Mouse (Mus musculus) monocyte, adult 2 months (primary cell): ENCODE measurements around the gene Saa1.
"Not testable (repeated sequence)": the region's sequence is repeated elsewhere in the genome, so short reads cannot be mapped to it uniquely, and the experiment has no call there.

Source experiments
- DNase-seq, 2 experiments: peaks; one replicate each; pipeline ENCODE4 v3.0.0; 2022; ENCODE audit warnings: low spot score in 2 of 2, low read depth in 1 of 2

Gene Saa1

GRCm38 (mm10) chr7:46742880-46743279 is at the start of gene Saa1:
Saa1 (minus strand) TSS chr7:46742980.
- not testable (repeated sequence) for DNase-seq

- DNase-seq: no peak
Measured at GRCm38 (mm10) chr7:46789177-46789849, 46.5 kb upstream of the Saa1 start.

- no peak for DNase-seq
Measured at GRCm38 (mm10) chr7:46770706-46771105, 27.9 kb upstream of the Saa1 start.

GRCm38 (mm10) chr7:46768451-46768850 is 25.7 kb upstream of the Saa1 start:
- no peak for DNase-seq

GRCm38 (mm10) chr7:46767371-46767770 is 24.6 kb upstream of the Saa1 start:
- DNase-seq: no peak

- DNase-seq: no peak
Measured at GRCm38 (mm10) chr7:46764672-46765071, 21.9 kb upstream of the Saa1 start.

GRCm38 (mm10) chr7:46762601-46763000 is 19.8 kb upstream of the Saa1 start:
- no peak for DNase-seq

GRCm38 (mm10) chr7:46761049-46761795 is 18.4 kb upstream of the Saa1 start:
- no peak for DNase-seq

GRCm38 (mm10) chr7:46751490-46751889 is 8.7 kb upstream of the Saa1 start, which contains the start of gene Saa2:
Saa2 (plus strand) TSS chr7:46751790.
- DNase-seq: no peak

GRCm38 (mm10) chr7:46748459-46748858 is 5.7 kb upstream of the Saa1 start:
- no peak for DNase-seq

GRCm38 (mm10) chr7:46746381-46746780 is 3.6 kb upstream of the Saa1 start:
- DNase-seq: no peak

- peak; percentile 6 to 16 for DNase-seq
Measured at GRCm38 (mm10) chr7:46745816-46746215, 3.0 kb upstream of the Saa1 start.

GRCm38 (mm10) chr7:46740041-46740440 is 2.7 kb downstream of the Saa1 start:
- not testable (repeated sequence) for DNase-seq

- no peak for DNase-seq
Measured at GRCm38 (mm10) chr7:46738561-46739460, 4.0 kb downstream of the Saa1 start.

GRCm38 (mm10) chr7:46734983-46735382 is 7.8 kb downstream of the Saa1 start:
- no peak for DNase-seq

- DNase-seq: no peak
Measured at GRCm38 (mm10) chr7:46732458-46732857, 10.3 kb downstream of the Saa1 start, which contains the start of gene Saa4. Saa4 (minus strand) TSS chr7:46732603.

- no peak for DNase-seq
Measured at GRCm38 (mm10) chr7:46727584-46727983, 15.2 kb downstream of the Saa1 start.

- DNase-seq: no peak
Measured at GRCm38 (mm10) chr7:46724396-46724795, 18.4 kb downstream of the Saa1 start.

GRCm38 (mm10) chr7:46723849-46724248 is 18.9 kb downstream of the Saa1 start:
- no peak for DNase-seq

GRCm38 (mm10) chr7:46723354-46723753 is 19.4 kb downstream of the Saa1 start:
- DNase-seq: no peak

- DNase-seq: no peak
Measured at GRCm38 (mm10) chr7:46720460-46720859, 22.3 kb downstream of the Saa1 start.
